Mouse (Mus musculus) liver, embryonic 14.5 days (tissue): Measurements from ENCODE around the gene Rabgap1l.

Source experiments
- CTCF ChIP-seq: IDR thresholded peaks from 2 replicates; pipeline ENCODE4 v1.5.1; 2016; ENCODE audit warnings: antibody characterized with exemption, low read depth, control low read depth
- EP300 ChIP-seq: IDR thresholded peaks from 2 replicates; pipeline ENCODE4 v1.6.1; 2016; ENCODE audit warnings: antibody characterized with exemption, low read depth

DNA sequence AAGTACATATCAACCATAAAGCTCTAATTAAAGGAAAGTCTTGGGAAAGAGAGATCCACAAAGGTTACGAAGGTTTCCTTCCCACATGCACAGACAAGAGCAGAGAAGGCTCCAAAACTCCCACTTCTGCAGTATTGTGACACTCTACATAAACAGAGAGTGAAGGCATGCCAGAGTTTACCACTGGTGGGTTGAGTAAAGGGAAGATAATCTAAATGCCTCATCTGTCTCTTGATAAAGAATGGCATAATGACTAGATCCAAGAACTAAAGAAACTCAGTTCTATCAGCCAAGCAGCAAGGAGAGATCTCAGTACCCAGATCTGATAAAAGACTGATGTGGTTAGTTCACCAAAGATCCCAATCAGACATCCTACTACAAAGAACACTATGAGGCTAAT is 332.7 kb downstream of the Rabgap1l start:
- TF ChIP-seq CTCF (no peak), EP300 (no peak)
